Mouse (Mus musculus) midbrain, embryonic 14.5 days (tissue): ENCODE data around the gene Slc25a18. TPM values are rescaled to one million over a fixed set of nuclear protein-coding genes. Genes with fewer than 3 reads are reported as not detected.
"Not testable (repeated sequence)": the region's sequence is repeated elsewhere in the genome, so short reads cannot be mapped to it uniquely, and the experiment has no call there.

Experiments
- ATAC-seq: fragments of 200-750 bp; cut with Nextera tagmentation; 2 replicates; pipeline ENCODE4 v1.8.0; 2017; ENCODE audit warnings: moderate number of reproducible peaks, moderate library complexity; ENCODE audit not compliant: low FRiP score, low TSS enrichment
- DNase-seq: peaks from one replicate; pipeline ENCODE4 v3.0.0-alpha.2; 2015
- H3K27ac ChIP-seq: fragments of 300-500 bp; sonication (generic); replicated peaks from 2 replicates; pipeline ENCODE4 v1.5.1; 2014; ENCODE audit warnings: mild to moderate bottlenecking, low read depth, low read length, moderate library complexity
- H3K27me3 ChIP-seq: fragments of 300-500 bp; sonication (generic); 2 replicates; pipeline ENCODE4 v1.6.1; 2014; ENCODE audit warnings: low read length, control low read depth, mixed read lengths; ENCODE audit not compliant: control insufficient read depth, insufficient read depth
- H3K36me3 ChIP-seq: fragments of 300-500 bp; sonication (generic); 2 replicates; pipeline ENCODE4 v1.6.1; 2014; ENCODE audit warnings: low read length, control low read depth; ENCODE audit not compliant: control insufficient read depth, insufficient read depth
- H3K4me1 ChIP-seq: fragments of 300-500 bp; sonication (generic); 2 replicates; pipeline ENCODE4 v1.6.1; 2014; ENCODE audit warnings: mild to moderate bottlenecking, antibody characterized with exemption, low read length, control low read depth; ENCODE audit not compliant: control insufficient read depth, insufficient read depth
- H3K4me2 ChIP-seq: fragments of 300-500 bp; sonication (generic); 2 replicates; pipeline ENCODE4 v1.6.1; 2014; ENCODE audit warnings: mild to moderate bottlenecking, low read length, moderate library complexity
- H3K4me3 ChIP-seq: fragments of 300-500 bp; sonication (generic); replicated peaks from 2 replicates; pipeline ENCODE4 v1.5.1; 2014; ENCODE audit warnings: low read depth, low read length
- H3K9ac ChIP-seq: fragments of 300-500 bp; sonication (generic); replicated peaks from 2 replicates; pipeline ENCODE4 v1.6.1; 2014; ENCODE audit warnings: mild to moderate bottlenecking, low read length, moderate library complexity
- H3K9me3 ChIP-seq: fragments of 300-500 bp; sonication (generic); 2 replicates; pipeline ENCODE4 v1.6.1; 2016; ENCODE audit warnings: low read length, control low read depth, mixed read lengths; ENCODE audit not compliant: control insufficient read depth
- WGBS: fragments of 180-500 bp; shearing (Covaris S2); extraction: QIAGEN DNeasy Blood & Tissue Kit; methylation state at CpG from one replicate; pipeline ENCODE4 v1.1.7; 2014; 5-methylcytosine and 5-hydroxymethylcytosine counted together
- polyA plus RNA-seq: library from polyadenylated mRNA; unstranded; fragments of >200 nt; fragmentation: Nextera tagmentation; extraction: Ambion mirVana; gene quantifications from 2 replicates; pipeline ENCODE4 v1.2.1, GENCODE M21; 2014

Gene Slc25a18
- polyA plus RNA-seq, 1 experiment from 2014 or later: 8.3 TPM

DNA sequence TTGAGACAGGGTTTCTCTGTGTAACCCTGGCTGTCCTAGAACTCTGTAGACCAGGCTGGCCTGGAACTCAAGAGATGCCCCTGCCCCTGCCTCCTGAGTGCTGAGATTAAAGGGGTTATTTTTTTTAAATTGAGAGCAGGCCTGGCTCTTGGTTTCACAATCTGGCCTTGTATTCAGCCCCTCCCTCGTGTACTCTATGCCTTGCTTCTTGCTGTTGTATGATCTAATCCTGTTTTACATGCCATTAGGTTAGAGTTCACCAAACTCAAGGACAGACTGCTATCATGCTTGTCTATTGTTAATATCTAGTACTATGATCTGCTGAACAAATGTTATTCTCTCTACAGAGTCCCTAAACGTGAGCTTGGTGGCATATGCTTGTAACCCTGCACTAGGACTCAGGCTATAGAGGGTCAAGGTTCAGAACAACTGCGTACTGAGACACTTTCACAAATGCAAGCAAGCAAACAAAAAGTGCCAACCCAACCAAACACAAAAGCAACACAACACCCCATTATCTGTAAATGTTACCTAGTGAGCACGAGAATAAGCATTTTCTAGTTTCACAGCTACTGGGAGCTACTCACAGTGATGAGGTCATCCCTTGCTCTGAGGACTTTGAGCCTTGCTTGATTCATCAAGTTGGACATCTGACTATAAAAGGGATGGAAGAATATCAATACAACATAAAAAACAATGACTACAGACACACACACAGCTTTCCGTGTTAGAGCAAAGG lies 33.8 kb downstream of the Slc25a18 start:
- Histone ChIP-seq H3K27me3 (no peaks in the 10 kb centered on the region), H3K4me2 (no peak overlapping the region), H3K36me3 (peaks cover 78% of the 10 kb centered on the region), H3K4me3 (no peak overlapping the region), H3K9ac (no peak overlapping the region), H3K4me1 (no peaks in the 10 kb centered on the region), H3K27ac (no peak overlapping the region), H3K9me3 (no peaks in the 10 kb centered on the region)
- DNase-seq (no peak), ATAC-seq (no peak)
- 90% methylated on average over 5 of the region's 5 CpGs for WGBS

DNA sequence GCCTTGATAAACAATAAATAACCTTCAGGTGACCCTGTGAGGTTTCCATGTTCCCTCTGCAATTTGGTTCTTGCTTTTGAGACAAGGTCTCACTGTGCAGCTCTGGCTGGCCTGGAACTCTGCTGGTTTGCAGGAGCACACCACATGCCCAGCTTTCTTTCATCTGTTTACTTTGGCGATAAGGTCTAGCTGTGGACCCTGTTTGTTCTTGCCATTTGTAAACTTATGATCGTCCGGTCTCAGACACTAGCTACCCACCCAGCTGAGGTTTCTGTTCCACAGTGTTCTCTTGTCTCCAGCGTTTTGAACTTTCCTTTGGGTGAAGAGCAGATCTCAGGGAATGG lies 34.3 kb downstream of the Slc25a18 start:
- Histone ChIP-seq H3K4me3 (no peak overlapping the region), H3K27me3 (no peaks in the 10 kb centered on the region), H3K9me3 (no peaks in the 10 kb centered on the region), H3K4me2 (no peak overlapping the region), H3K36me3 (peaks cover 73% of the 10 kb centered on the region), H3K27ac (no peak overlapping the region), H3K4me1 (no peaks in the 10 kb centered on the region), H3K9ac (no peak overlapping the region)
- ATAC-seq (no peak), DNase-seq (no peak)
- WGBS: 97% methylated on average over 4 of the region's 4 CpGs

GRCm38 (mm10) chr6:120811999-120812398 lies 38.6 kb downstream of the Slc25a18 start:
- not testable (repeated sequence) for ATAC-seq, H3K9me3 ChIP-seq, DNase-seq, H3K4me2 ChIP-seq, H3K4me1 ChIP-seq, H3K27me3 ChIP-seq, H3K9ac ChIP-seq, H3K4me3 ChIP-seq, H3K27ac ChIP-seq
- H3K36me3 ChIP-seq: peaks cover 33% of the 10 kb centered on the region
- 98% methylated on average over 7 of the region's 10 CpGs for WGBS

DNA sequence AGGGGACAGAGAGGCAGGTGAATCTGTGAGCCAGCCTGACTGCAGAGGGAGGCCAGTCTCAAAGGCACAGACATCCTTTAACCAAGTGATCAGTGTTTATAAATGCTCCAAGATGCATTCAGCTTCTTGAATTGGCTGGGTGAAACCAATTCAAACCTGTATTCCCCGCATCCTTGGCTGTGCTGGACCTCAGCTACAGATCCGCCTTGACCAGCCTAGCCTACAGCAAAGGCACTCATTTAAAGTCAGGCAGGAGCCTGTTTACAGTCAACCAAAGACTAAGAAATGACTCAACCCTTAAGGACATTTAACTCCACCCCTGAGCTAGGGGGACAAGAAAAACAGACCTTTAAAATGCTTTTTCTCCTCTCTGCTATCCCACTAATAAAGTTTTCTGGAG lies 45.9 kb downstream of the Slc25a18 start:
- no peak for ATAC-seq
- Histone ChIP-seq H3K4me1 (peaks cover 13% of the 10 kb centered on the region), H3K4me3 (no peak overlapping the region), H3K9me3 (no peaks in the 10 kb centered on the region), H3K9ac (no peak overlapping the region), H3K27ac (no peak overlapping the region), H3K36me3 (peaks cover 22% of the 10 kb centered on the region), H3K4me2 (no peak overlapping the region), H3K27me3 (no peaks in the 10 kb centered on the region)
- DNase-seq: no peak
- 99% methylated on average over 2 of the region's 2 CpGs for WGBS

DNA sequence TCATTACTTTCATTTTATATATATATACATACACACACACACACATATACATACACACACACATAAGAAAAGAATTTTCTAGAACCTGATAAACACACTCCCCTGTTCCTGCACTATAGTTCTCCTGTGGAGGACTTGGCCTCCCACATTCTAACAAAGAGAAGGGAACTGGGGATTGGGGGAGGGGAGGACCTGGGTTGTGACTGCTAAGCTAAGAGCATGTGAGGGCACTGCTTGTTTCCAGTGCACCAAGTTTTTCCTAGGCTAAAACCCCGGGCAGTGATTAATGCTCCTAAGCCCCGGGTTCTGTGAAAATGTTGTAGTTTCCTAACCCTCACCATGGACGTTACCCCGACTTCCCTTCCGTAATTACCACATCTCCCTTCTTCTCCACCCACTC lies 46.8 kb downstream of the Slc25a18 start:
- no peaks in the 10 kb centered on the region for H3K9me3 ChIP-seq
- H3K4me2 ChIP-seq: no peak overlapping the region
- DNase-seq: no peak
- H3K9ac ChIP-seq: no peak overlapping the region
- peaks cover 13% of the 10 kb centered on the region for H3K4me1 ChIP-seq
- WGBS: 94% methylated on average over 5 of the region's 5 CpGs
- no peak for ATAC-seq
- H3K27ac ChIP-seq: no peak overlapping the region
- peaks cover 22% of the 10 kb centered on the region for H3K36me3 ChIP-seq
- H3K4me3 ChIP-seq: no peak overlapping the region
- H3K27me3 ChIP-seq: no peaks in the 10 kb centered on the region

- H3K27ac ChIP-seq: no peak overlapping the region
- 94% methylated on average over 1 of the region's 1 CpGs for WGBS
- DNase-seq: no peak
- H3K9ac ChIP-seq: no peak overlapping the region
- no peak overlapping the region for H3K4me3 ChIP-seq
- ATAC-seq: no peak
- H3K4me1 ChIP-seq: peaks cover 13% of the 10 kb centered on the region
- H3K36me3 ChIP-seq: peaks cover 22% of the 10 kb centered on the region
- H3K27me3 ChIP-seq: no peaks in the 10 kb centered on the region
- no peaks in the 10 kb centered on the region for H3K9me3 ChIP-seq
- peak overlapping the region; percentile 61 for H3K4me2 ChIP-seq
Observed at GRCm38 (mm10) chr6:120820941-120821340, 47.6 kb downstream of the Slc25a18 start.

DNA sequence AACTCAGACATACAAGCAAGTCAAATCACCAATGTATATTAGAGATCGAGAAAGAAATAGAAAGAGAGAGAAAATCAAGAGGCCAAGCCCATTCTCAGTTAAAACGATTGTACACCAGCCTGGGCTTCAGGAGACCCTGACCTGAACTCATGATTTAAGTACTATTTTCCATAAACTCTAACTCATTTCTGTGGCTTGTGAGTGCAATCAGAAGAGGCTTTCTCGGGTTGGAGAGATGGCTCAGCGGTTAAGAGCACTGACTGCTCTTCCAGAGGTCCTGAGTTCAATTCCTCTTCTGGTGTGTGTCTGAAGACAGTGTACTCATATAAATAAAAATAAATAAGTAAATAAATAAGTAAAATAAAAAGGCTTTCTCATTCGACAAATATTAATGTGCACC lies 48.3 kb downstream of the Slc25a18 start:
- ATAC-seq (no peak), DNase-seq (no peak)
- Histone ChIP-seq H3K27ac (no peak overlapping the region), H3K36me3 (peaks cover 22% of the 10 kb centered on the region), H3K9ac (peak overlapping the region; percentile 80; the same call in 1 of the 2 replicates), H3K4me3 (peak overlapping the region; percentile 98), H3K27me3 (no peaks in the 10 kb centered on the region), H3K4me2 (peak overlapping the region; percentile 61), H3K4me1 (peaks cover 13% of the 10 kb centered on the region), H3K9me3 (no peaks in the 10 kb centered on the region)
- WGBS: 57% methylated on average over 5 of the region's 5 CpGs

- Histone ChIP-seq H3K27me3 (no peaks in the 10 kb centered on the region), H3K4me1 (peaks cover 13% of the 10 kb centered on the region), H3K9me3 (no peaks in the 10 kb centered on the region), H3K36me3 (peaks cover 19% of the 10 kb centered on the region), H3K9ac (peak within 1 kb of the TSS; percentile 80), H3K4me3 (peak within 1 kb of the TSS; percentile 98), H3K27ac (peak within 1 kb of the TSS; percentile 87), H3K4me2 (peak within 1 kb of the TSS; percentile 61)
- peak; percentile 95 for ATAC-seq
- DNase-seq: peak; percentile 97
- under 1% methylated on average over 41 of the region's 41 CpGs for WGBS
Observed at GRCm38 (mm10) chr6:120822307-120822928, 49.0 kb downstream of the Slc25a18 start, which contains the start of gene Atp6v1e1. Atp6v1e1 (minus strand) TSS chr6:120822793.
